Mouse (Mus musculus) cerebellum, adult 2 months (tissue): ENCODE measurements around the gene Gstm3. TPM values are rescaled to one million over a fixed set of nuclear protein-coding genes. Genes with fewer than 3 reads are reported as not detected.

Source experiments
- DNase-seq, 2 experiments: peaks; one replicate each; pipeline ENCODE4 v3.0.0; 2021
- H3K27ac ChIP-seq: fragments of 200-500 bp; 2 replicates; pipeline ENCODE4 v1.5.1; 2012; ENCODE audit warnings: low read length, control low read depth, inconsistent platforms; ENCODE audit not compliant: insufficient read depth
- H3K27me3 ChIP-seq: fragments of 200-500 bp; 2 replicates; pipeline ENCODE4 v1.6.1; 2012; ENCODE audit warnings: inconsistent platforms, mild to moderate bottlenecking, low read length, moderate library complexity; ENCODE audit not compliant: control insufficient read depth, insufficient read depth
- H3K4me1 ChIP-seq: fragments of 200-500 bp; 2 replicates; pipeline ENCODE4 v1.6.1; 2011; ENCODE audit warnings: low read length; ENCODE audit not compliant: control insufficient read depth, insufficient read depth
- H3K4me3 ChIP-seq: fragments of 200-500 bp; replicated peaks from 2 replicates; pipeline ENCODE3; 2011; ENCODE audit warnings: mild to moderate bottlenecking, low read depth, low read length, control low read depth; ENCODE audit not compliant: insufficient read depth
- CTCF ChIP-seq: fragments of 200-500 bp; IDR thresholded peaks from 2 replicates; pipeline ENCODE4 v1.5.1; 2011; ENCODE audit warnings: low read depth, mild to moderate bottlenecking, control low read depth, low read length, moderate library complexity, borderline replicate concordance; ENCODE audit not compliant: insufficient read depth
- POLR2A ChIP-seq: fragments of 200-500 bp; IDR thresholded peaks from 2 replicates; pipeline ENCODE4 v1.6.1; 2011; ENCODE audit warnings: low read length, control low read depth, borderline replicate concordance; ENCODE audit not compliant: insufficient read depth
- WGBS: fragments of 180-500 bp; shearing (Covaris S2); methylation state at CpG from one replicate; pipeline ENCODE4 v1.1.7; 2018; 5-methylcytosine and 5-hydroxymethylcytosine counted together
- polyA plus RNA-seq: library from polyadenylated mRNA; depleted of rRNA; stranded (reverse); fragments of >200 nt; gene quantifications from 2 replicates; pipeline ENCODE4 v1.2.3, GENCODE M21; 2012; rRNA removed

Gstm3 gene
- polyA plus RNA-seq, 1 experiment, result not detected

DNA sequence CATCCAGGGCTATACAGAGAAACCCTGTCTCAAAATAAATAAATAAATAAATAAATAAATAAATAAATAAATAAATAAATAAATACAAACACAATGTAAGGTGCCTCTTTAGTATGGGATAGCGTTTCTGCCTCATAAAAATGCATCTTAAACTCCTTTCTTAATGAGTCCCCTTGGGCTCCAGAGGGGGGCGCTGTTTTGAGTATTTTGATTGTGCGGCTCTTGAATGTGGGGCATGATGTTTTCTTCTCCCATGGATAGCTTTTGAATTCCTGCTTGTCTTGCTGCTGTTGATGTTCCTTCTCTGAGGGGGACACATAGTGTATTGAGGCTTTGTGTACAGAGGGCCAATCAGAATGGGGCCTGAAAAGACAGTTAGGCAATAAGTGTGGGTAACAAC lies 52.0 kb downstream of the Gstm3 start:
- DNase-seq, result no peak
- no peak overlapping the region for H3K27ac ChIP-seq
- 79% methylated on average over 3 of the region's 3 CpGs for WGBS
- TF ChIP-seq POLR2A (no peak), CTCF (no peak; the same call in 1 of the 2 replicates)
- H3K4me3 ChIP-seq, result no peak overlapping the region
- H3K4me1 ChIP-seq, result no peaks in the 10 kb centered on the region
- no peaks in the 10 kb centered on the region for H3K27me3 ChIP-seq

DNA sequence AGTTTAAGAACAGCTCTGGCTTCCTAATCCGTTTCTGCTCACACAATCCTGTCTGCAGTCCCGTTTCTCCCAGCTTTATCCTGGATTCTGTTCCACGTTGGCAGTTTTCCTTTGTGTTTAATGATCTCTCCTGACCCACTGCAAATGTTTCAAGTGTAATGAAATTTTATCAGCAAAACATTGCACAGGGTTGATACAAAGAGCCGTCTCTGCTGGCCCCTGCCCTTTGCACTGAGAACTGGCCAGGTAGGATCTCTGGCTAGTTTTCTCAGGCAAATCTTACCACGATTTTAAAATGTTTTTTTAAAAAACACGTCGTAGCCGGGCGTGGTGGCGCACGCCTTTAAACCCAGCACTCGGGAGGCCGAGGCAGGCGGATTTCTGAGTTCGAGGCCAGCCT lies 52.4 kb downstream of the Gstm3 start:
- TF ChIP-seq CTCF (no peak), POLR2A (no peak)
- Histone ChIP-seq H3K4me1 (no peaks in the 10 kb centered on the region), H3K27me3 (no peaks in the 10 kb centered on the region), H3K4me3 (no peak overlapping the region), H3K27ac (no peak overlapping the region)
- no peak for DNase-seq
- WGBS, result 84% methylated on average over 15 of the region's 15 CpGs

Other genes starting within 250 kb of the Gstm3 start
- gene Csf1, start 208.8 kb downstream of the Gstm3 start, polyA plus RNA-seq, result 18.3 and 20.9 TPM in 2 replicates
- 0.05 TPM in 2 replicates for gene Eps8l3, start 92.1 kb downstream of the Gstm3 start, polyA plus RNA-seq
- 252 and 282 TPM in 2 replicates for gene Gstm5, start 73.5 kb downstream of the Gstm3 start, polyA plus RNA-seq
- gene Gstm7, start 37.5 kb downstream of the Gstm3 start, polyA plus RNA-seq, result 45.9 and 53.9 TPM in 2 replicates
- 4.1 and 4.6 TPM in 2 replicates for gene Gstm6, start 25.5 kb downstream of the Gstm3 start, polyA plus RNA-seq
- 3.9 and 5.7 TPM in 2 replicates for gene Gstm2, start 17.2 kb upstream of the Gstm3 start, polyA plus RNA-seq
- 323 and 346 TPM in 2 replicates for gene Gstm1, start 48.7 kb upstream of the Gstm3 start, polyA plus RNA-seq
- 11.3 and 11.8 TPM in 2 replicates for gene Gstm4, start 75.6 kb upstream of the Gstm3 start, polyA plus RNA-seq
- 135 and 140 TPM in 2 replicates for gene Ampd2, start 117.4 kb upstream of the Gstm3 start, polyA plus RNA-seq
- gene Gnat2, start 123.5 kb upstream of the Gstm3 start, polyA plus RNA-seq, result 0.11 and 0.47 TPM in 2 replicates
- 25.6 and 27.4 TPM in 2 replicates for gene Gnai3, start 176.9 kb upstream of the Gstm3 start, polyA plus RNA-seq
- 6.2 and 6.5 TPM in 2 replicates for gene Gpr61, start 185.6 kb upstream of the Gstm3 start, polyA plus RNA-seq
- gene Amigo1, start 217.1 kb upstream of the Gstm3 start, polyA plus RNA-seq, result 50.8 and 53.5 TPM in 2 replicates
- gene Cyb561d1, start 231.9 kb upstream of the Gstm3 start, polyA plus RNA-seq, result 13.1 and 13.8 TPM in 2 replicates
- gene Atxn7l2, start 241.7 kb upstream of the Gstm3 start, polyA plus RNA-seq, result 25.9 and 26.9 TPM in 2 replicates